Comparison of ENCODE assay signal across 10 mouse cellular contexts in the genomic region with DNA sequence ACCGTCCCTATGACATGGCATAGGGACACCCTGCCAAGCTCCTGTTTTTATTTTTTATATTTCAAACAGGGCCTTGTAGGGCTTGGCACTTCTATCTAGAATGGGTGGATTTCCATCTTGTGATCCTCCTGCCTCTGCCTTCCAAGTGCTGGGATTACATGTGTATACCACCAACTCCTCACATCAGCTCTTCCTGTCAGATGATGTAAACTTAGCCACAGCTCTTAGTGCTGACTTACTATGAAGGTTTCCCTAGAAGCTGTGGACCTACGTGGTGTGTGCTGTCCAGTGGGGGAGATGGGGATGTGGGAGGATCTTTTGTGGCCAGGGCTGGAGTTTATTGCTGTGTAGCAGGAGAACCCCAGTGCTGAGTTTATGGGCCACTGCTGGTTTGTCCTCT. TPM values are rescaled to one million over a fixed set of nuclear protein-coding genes. Genes with fewer than 3 reads are reported as not detected.
A peak's percentile ranks its signal among the peaks of the same experiment; 100 is the strongest.
DNase-seq lines count a peak whose midpoint lies in the region; ATAC-seq and TF ChIP-seq lines count a peak whose summit lies in the region.
"Had no signal": no experiment of that assay in that cellular context is flagged by ENCODE, and none has a peak within 500 bp of the region (broad histone marks: within the 10 kb centered on the region; RNA-seq: fewer than 3 reads in every experiment).

No protein-coding gene starts in this region.

- H3K4me3 ChIP-seq in kidney, embryonic 16.5 days (ENCODE audit: low read length): no peak overlapping the region
- no peak overlapping the region for H3K4me3 ChIP-seq in CH12.LX (replicated peaks in 1 of 3; ENCODE audit: low read depth in 2 of 3, low read length in 2 of 3, poor library complexity in 1 of 3)
- no peak overlapping the region for H3K4me3 ChIP-seq in cortical plate, adult 2 months (ENCODE audit: insufficient read depth, low read length)
- H3K4me3 ChIP-seq: neural tube, embryonic 13.5 days had no signal

- in situ Hi-C loops in CH12.LX (cut with MboI; ENCODE audit: low pct_ligation_motif_present, low pct_unique_long_range_greater_than_20kb, low sequenced_read_pairs): no loop called here

- no peak for DNase-seq in kidney, postnatal 14 days
- DNase-seq in CH12.LX (ENCODE audit: extremely low read depth): no peak
- DNase-seq in ovary, postnatal 10 days (ENCODE audit: low spot score): no peak
- DNase-seq: thymus, postnatal 4 days had no signal

- TF ChIP-seq EP300 in CH12.LX (IDR thresholded peaks at IDR 0.05; ENCODE audit: low read length): no peak

- H3K27me3 ChIP-seq in kidney, embryonic 16.5 days (ENCODE audit: insufficient read depth, low read length): no peaks in the 10 kb centered on the region
- no peaks in the 10 kb centered on the region for H3K27me3 ChIP-seq in CH12.LX (replicated peaks)
- H3K27me3 ChIP-seq: neural tube, embryonic 13.5 days; Patski had no signal

- H3K36me3 ChIP-seq in kidney, embryonic 16.5 days (ENCODE audit: insufficient read depth, low read length): no peaks in the 10 kb centered on the region
- H3K36me3 ChIP-seq in CH12.LX (replicated peaks in 1 of 2; ENCODE audit: control insufficient read depth in 1 of 2, insufficient read depth in 1 of 2, low read length in 1 of 2): peaks cover 0 to 2% of the 10 kb centered on the region in 2 experiments
- H3K36me3 ChIP-seq: neural tube, embryonic 13.5 days had no signal

- peaks cover 34% of the 10 kb centered on the region for H3K4me1 ChIP-seq in kidney, embryonic 16.5 days (ENCODE audit: insufficient read depth, low read length)
- H3K4me1 ChIP-seq in CH12.LX (ENCODE audit: control insufficient read depth in 1 of 2, insufficient read depth in 2 of 2): peaks cover 3 to 72% of the 10 kb centered on the region in 2 experiments; a peak in 2 of 4 replicates
- H3K4me1 ChIP-seq in cortical plate, adult 2 months (ENCODE audit: control insufficient read depth, insufficient read depth, low read length): peaks cover 4% of the 10 kb centered on the region

- 0 out of 2 replicates have a peak overlapping the region, but pooled peaks have one; percentile 11 for H3K27ac ChIP-seq in kidney, embryonic 16.5 days (ENCODE audit: low read length)
- H3K27ac ChIP-seq in CH12.LX (ENCODE audit: insufficient read depth, low read depth): no peak overlapping the region
- 0 out of 2 replicates have a peak overlapping the region, but pooled peaks have one; percentile 17 for H3K27ac ChIP-seq in cortical plate, adult 2 months (ENCODE audit: insufficient read depth, low read length)
- H3K27ac ChIP-seq: neural tube, embryonic 13.5 days had no signal

- no peak for TF ChIP-seq RAD21 in CH12.LX (IDR thresholded peaks at IDR 0.05; ENCODE audit: low read depth, low read length)

- WGBS in kidney, embryonic 16.5 days: 51% methylated on average over 2 of the region's 2 CpGs

- H3K9me3 ChIP-seq in kidney, embryonic 16.5 days (ENCODE audit: low read length): no peaks in the 10 kb centered on the region
- H3K9me3 ChIP-seq in CH12.LX (replicated peaks; ENCODE audit: low read length): no peaks in the 10 kb centered on the region
- H3K9me3 ChIP-seq: neural tube, embryonic 13.5 days had no signal

- no peak for TF ChIP-seq POLR2A in CH12.LX (IDR thresholded peaks at IDR 0.05; ENCODE audit: low read depth, low read length)
- TF ChIP-seq POLR2A in cortical plate, adult 2 months (IDR thresholded peaks at IDR 0.05; ENCODE audit: extremely low read depth, insufficient read depth, low read length): no peak

- no peak; the same call in 1 of the 2 replicates for ATAC-seq in kidney, embryonic 16.5 days (ENCODE audit: low FRiP score, low TSS enrichment)
- peak; percentile 70 for ATAC-seq in inflammation-experienced regulatory T-cells, adult 6 months
- no peak for ATAC-seq in cerebellum, adult (ENCODE audit: insufficient number of reproducible peaks, low FRiP score, low TSS enrichment)
- ATAC-seq: Patski had no signal

- H3K4me2 ChIP-seq in kidney, embryonic 16.5 days (replicated peaks; ENCODE audit: low read depth, low read length): no peak overlapping the region
- peak overlapping the region; percentile 27; the same call in 1 of the 2 replicates for H3K4me2 ChIP-seq in CH12.LX (ENCODE audit: insufficient read depth, low read depth, poor library complexity, severe bottlenecking)

- no peak overlapping the region for H3K9ac ChIP-seq in kidney, embryonic 16.5 days (replicated peaks; ENCODE audit: low read length)
- no peak overlapping the region for H3K9ac ChIP-seq in CH12.LX (ENCODE audit: insufficient read depth, low read depth)

- dilution Hi-C loops in CH12.LX (cut with MboI; ENCODE audit: extremely low pct_ligation_motif_present, extremely low pct_unique_long_range_greater_than_20kb, low sequenced_read_pairs): no loop called here

- TF ChIP-seq CTCF in CH12.LX (conservative IDR thresholded peaks at IDR 0.05 in 1 of 2, IDR thresholded peaks at IDR 0.05 in 1 of 2; ENCODE audit: low read depth in 2 of 2, low read length in 2 of 2): no peak
- no peak for TF ChIP-seq CTCF in cortical plate, adult 2 months (IDR thresholded peaks at IDR 0.05; ENCODE audit: extremely low read depth, insufficient read depth, low read length)

- peaks cover 79% of the 10 kb centered on the region for H3K79me2 ChIP-seq in CH12.LX (replicated peaks; ENCODE audit: control insufficient read depth, extremely low read depth, insufficient read depth, poor library complexity, severe bottlenecking)

TF ChIP-seq in CH12.LX, 34 proteins besides CTCF, POLR2A, EP300 and RAD21:
- no peak for TF ChIP-seq GABPA (IDR thresholded peaks at IDR 0.05; ENCODE audit: insufficient replicate concordance, low read depth, low read length)
- TF ChIP-seq SIN3A (IDR thresholded peaks at IDR 0.05; ENCODE audit: low read length): no peak
- no peak for TF ChIP-seq HCFC1 (IDR thresholded peaks at IDR 0.05; ENCODE audit: low read depth, low read length)
- TF ChIP-seq ZNF384 (IDR thresholded peaks at IDR 0.05; ENCODE audit: low read depth, low read length): no peak
- no peak for TF ChIP-seq MXI1 (IDR thresholded peaks at IDR 0.05; ENCODE audit: low read depth, low read length)
- TF ChIP-seq PAX5 (IDR thresholded peaks at IDR 0.05; ENCODE audit: low read length): no peak
- TF ChIP-seq SMC3 (IDR thresholded peaks at IDR 0.05; ENCODE audit: low read depth, low read length): no peak
- TF ChIP-seq TBP (conservative IDR thresholded peaks at IDR 0.05; ENCODE audit: low read depth, low read length): no peak
- no peak for TF ChIP-seq ZMIZ1 (IDR thresholded peaks at IDR 0.05; ENCODE audit: low read depth, low read length)
- TF ChIP-seq USF1 (IDR thresholded peaks at IDR 0.05; ENCODE audit: low read depth, low read length): no peak
- no peak for TF ChIP-seq MAFK (IDR thresholded peaks at IDR 0.05; ENCODE audit: insufficient replicate concordance, low read length)
- no peak for TF ChIP-seq NELFE (IDR thresholded peaks at IDR 0.05; ENCODE audit: low read depth, low read length)
- TF ChIP-seq BHLHE40 (IDR thresholded peaks at IDR 0.05; ENCODE audit: low read depth, low read length): no peak
- no peak for TF ChIP-seq MEF2A (IDR thresholded peaks at IDR 0.05; ENCODE audit: borderline replicate concordance, low read depth, low read length)
- TF ChIP-seq MAZ (IDR thresholded peaks at IDR 0.05; ENCODE audit: low read depth, low read length): no peak
- no peak for TF ChIP-seq JUN (IDR thresholded peaks at IDR 0.05; ENCODE audit: insufficient read depth, low read depth, low read length)
- TF ChIP-seq CHD2 (IDR thresholded peaks at IDR 0.05; ENCODE audit: low read length): no peak
- TF ChIP-seq ZC3H11A (IDR thresholded peaks at IDR 0.05; ENCODE audit: low read depth, low read length): no peak
- TF ChIP-seq MAX (IDR thresholded peaks at IDR 0.05; ENCODE audit: low read length): no peak
- TF ChIP-seq E2F4 (IDR thresholded peaks at IDR 0.05; ENCODE audit: insufficient replicate concordance, low read depth, low read length): no peak

RNA-seq across cellular contexts. Expression of a gene that starts 8.9 kb away (rescaled TPM):
- 19.1 and 22.8 TPM in 2 replicates for polyA plus RNA-seq in kidney, embryonic 16.5 days (2015; fragmentation: Nextera tagmentation; extraction: Ambion mirVana)
- total RNA-seq in CH12.LX (2012; rRNA removed): 17.1 and 19.0 TPM in 2 replicates
- total RNA-seq in CH12.LX (2014; rRNA removed): 11.3 and 13.4 TPM in 2 replicates
- polyA plus RNA-seq in CH12.LX (2012; ENCODE audit: insufficient read length, low read depth): 21.0 and 21.9 TPM in 2 replicates
- polyA plus RNA-seq in cortical plate, adult 2 months (2012; rRNA removed): 29.7 and 32.8 TPM in 2 replicates
- polyA plus RNA-seq in inflammation-experienced regulatory T-cells, adult 6 months (2017; shearing (Covaris generic)): 10 to 100 TPM; 36.0 to 74.1 (median 67.4) TPM
